Mouse (Mus musculus) mature B cell (primary cell): ENCODE measurements around the gene Vps45.

Source experiments
- in situ Hi-C: fragments of 300-500 bp; cut with MboI; formaldehyde crosslinking; loops from 2 replicates; pipeline ENCODE4 v1.14.3; 2019

Vps45 gene

DNA sequence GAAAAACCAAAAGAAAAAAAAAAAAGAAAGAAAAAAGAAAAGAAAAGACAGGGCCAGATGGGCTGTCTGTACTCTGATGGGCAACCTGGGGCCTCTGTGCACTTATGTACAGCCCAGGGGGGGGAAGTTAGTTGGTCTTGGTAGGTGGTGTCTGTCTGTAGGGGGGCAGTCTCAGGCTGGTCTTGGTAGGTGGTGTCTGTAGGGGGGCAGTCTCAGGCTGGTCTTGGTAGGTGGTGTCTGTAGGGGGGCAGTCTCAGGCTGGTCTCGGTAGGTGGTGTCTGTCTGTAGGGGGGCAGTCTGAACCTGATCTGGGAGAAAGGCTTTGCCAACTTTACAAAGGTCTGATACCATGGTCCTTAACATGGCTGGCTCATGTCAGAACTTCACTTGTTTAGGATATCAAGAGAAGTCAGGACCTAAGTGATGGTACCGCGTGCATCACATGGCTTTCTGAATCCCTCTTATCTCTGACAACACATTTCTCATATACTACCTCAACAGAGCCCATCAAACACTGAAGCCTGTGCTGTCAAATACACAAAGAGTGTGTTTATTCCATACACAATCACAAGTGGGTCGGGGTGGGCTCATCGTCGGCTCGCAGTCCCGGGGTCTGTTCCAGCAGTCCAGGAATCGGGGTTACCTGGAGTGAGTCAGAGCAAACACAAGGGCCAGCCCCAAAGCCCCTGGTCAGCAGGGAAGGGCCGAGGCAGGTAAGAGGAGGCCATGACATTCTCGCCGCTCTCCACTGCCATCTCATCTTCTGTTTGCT lies 58.8 kb downstream of the Vps45 start:
- in situ Hi-C loops: loop anchor here (5.0 kb wide), 1 partner anchor 37 kb away; no protein-coding TSS in a partner anchor

- in situ Hi-C loops: loop anchor here (5.0 kb wide), 1 partner anchor 35 kb away; no protein-coding TSS in a partner anchor
These were observed 61.0 kb downstream of the Vps45 start for GRCm38 (mm10) chr3:95997203-95997721.

GRCm38 (mm10) chr3:95996451-95997073 lies 61.7 kb downstream of the Vps45 start:
- in situ Hi-C loops: loop anchor here (5.0 kb wide), 1 partner anchor 34 kb away; no protein-coding TSS in a partner anchor

GRCm38 (mm10) chr3:95995802-95996428 lies 62.4 kb downstream of the Vps45 start, which contains the start of gene Plekho1:
Plekho1 (minus strand) TSS chr3:95996001.
- in situ Hi-C loops: loop anchor here (5.0 kb wide), 1 partner anchor 34 kb away; no protein-coding TSS in a partner anchor

- in situ Hi-C loops: loop anchor here (5.0 kb wide), 1 partner anchor 33 kb away; no protein-coding TSS in a partner anchor
These were observed 63.1 kb downstream of the Vps45 start for GRCm38 (mm10) chr3:95994975-95995801.

DNA sequence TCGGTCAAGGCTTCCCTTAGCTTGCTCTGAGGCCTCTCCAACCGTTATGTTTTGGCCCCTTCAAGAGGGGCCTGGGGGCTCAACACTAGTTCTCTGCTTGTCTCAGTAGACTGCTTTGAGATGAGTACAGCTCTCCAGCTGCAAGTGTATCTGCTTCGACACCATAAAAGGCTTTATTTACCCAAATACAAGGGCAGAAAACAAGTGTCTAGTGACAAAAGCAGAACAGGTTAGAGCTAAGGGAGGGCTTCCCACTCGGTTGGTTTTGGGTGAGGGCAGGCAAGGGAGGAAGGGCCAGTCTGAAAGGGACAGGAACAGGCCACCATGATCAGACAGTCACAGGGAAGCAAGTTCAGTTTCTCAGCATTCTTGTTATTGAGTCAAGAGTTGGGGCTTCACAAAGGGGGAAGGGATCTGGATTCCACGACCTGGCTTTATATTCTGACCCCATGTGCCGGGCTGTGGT lies 63.9 kb downstream of the Vps45 start:
- in situ Hi-C loops: no loop called here

GRCm38 (mm10) chr3:95993881-95994280 lies 64.4 kb downstream of the Vps45 start:
- in situ Hi-C loops: no loop called here

- in situ Hi-C loops: no loop called here
These were observed 65.2 kb downstream of the Vps45 start for GRCm38 (mm10) chr3:95992990-95993603.

GRCm38 (mm10) chr3:95990413-95990941 lies 67.8 kb downstream of the Vps45 start:
- in situ Hi-C loops: no loop called here

GRCm38 (mm10) chr3:95988969-95989368 lies 69.3 kb downstream of the Vps45 start:
- in situ Hi-C loops: no loop called here

GRCm38 (mm10) chr3:95988138-95988537 lies 70.1 kb downstream of the Vps45 start:
- in situ Hi-C loops: no loop called here

- in situ Hi-C loops: no loop called here
These were observed 70.7 kb downstream of the Vps45 start for GRCm38 (mm10) chr3:95987386-95988110.

DNA sequence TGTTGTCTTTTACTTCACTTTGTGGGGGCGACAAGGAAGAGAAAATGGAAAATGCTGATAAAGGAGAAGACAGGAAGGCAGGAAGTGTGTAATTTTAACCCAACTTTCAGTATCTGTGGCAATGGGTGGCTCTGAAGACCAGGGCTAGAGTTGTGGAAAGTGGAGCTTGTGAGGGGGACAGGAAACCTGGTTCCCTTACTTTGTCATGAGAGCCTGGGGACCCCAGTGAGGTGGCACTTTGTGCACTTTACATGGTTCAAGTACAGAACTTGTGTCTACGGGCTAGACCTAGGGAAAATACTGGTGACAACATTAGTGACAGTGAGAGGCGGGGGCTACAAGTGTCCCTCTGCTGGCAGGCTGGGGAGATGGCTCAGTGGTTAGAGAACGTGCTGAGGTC lies 71.3 kb downstream of the Vps45 start:
- in situ Hi-C loops: no loop called here

- in situ Hi-C loops: no loop called here
These were observed 72.2 kb downstream of the Vps45 start for GRCm38 (mm10) chr3:95986001-95986622.

DNA sequence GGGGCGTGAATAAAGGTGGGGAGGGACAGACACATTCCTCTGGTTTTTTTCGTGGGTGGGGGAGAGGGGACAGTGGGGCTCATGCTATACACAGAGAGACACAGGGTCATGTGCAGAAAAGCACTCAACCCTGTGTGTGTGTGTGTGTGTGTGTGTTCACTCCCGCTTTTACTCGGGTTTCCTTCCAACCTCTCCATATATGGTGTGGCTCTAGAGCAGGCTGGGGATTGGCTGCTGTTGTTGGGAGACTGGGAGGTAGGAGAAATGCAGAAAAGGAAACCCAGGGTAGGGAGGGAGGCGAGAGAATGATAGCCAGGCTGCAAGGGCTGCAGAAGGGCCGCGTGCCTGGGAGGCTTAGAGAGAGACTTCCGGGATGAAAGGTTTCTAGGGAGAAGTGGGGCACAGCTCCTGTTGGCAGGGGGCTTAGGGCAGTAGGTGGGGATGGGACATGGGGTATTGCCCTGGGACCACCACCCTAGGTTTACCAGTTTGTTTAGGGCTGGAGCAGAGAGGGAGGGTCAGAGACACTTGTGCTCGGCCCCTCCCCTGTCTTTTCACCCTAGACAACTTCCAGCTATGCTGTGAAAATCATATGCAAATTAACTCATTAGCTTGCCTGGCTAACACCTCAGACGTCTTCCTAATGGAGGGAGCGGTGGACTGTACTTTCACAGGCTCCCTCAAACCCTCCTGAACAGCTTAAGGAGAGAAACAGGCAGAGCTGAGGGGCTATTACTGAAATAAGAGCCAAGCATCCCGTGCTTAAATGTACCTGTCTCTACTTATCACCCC lies 72.9 kb downstream of the Vps45 start:
- in situ Hi-C loops: no loop called here

GRCm38 (mm10) chr3:95982129-95982528 lies 76.1 kb downstream of the Vps45 start:
- in situ Hi-C loops: no loop called here

DNA sequence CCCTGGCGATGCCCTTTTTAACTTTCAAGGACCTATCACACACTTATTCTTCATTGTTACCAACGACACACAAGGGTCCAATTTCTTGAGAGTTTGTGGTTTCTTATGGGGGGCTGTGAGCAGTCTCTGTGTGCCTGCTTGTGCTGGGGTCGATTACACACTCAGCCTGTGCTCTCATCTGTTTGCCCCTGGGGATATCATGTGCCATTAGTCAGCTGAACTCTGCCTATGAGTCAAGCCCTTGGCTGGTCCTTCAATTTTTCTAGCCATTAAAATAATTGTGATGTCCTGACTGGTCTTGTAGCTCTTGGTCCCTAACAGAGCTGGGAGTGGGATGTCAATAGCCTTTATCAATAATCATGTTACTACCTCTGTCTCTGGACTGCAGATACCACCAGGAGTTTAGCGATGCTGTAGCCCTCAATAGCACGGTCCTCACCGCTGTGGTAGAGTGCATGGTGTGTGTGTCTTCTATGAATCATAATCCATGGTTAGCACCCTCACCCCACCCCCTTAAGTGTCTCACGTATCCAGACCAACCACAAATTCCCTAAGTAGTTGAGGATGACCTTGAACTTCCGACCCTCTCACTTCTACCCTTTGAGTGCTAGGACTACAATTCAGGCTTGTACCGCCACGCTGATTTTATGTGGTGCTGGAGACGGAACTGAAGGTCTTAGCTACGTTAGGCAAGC lies 77.8 kb downstream of the Vps45 start:
- in situ Hi-C loops: no loop called here

- in situ Hi-C loops: no loop called here
These were observed 80.0 kb downstream of the Vps45 start for GRCm38 (mm10) chr3:95978265-95978664.
